Mouse (Mus musculus) ES-E14 (cell line): ENCODE data around the gene Nrxn3.

ENCODE experiments used
- CHD2 ChIP-seq: IDR thresholded peaks from 2 replicates; pipeline ENCODE4 v1.6.1; 2014; ENCODE audit warnings: mild to moderate bottlenecking, low read depth, low read length, inconsistent platforms
- HCFC1 ChIP-seq: IDR thresholded peaks from 2 replicates; pipeline ENCODE4 v1.6.1; 2012; ENCODE audit warnings: low read length, inconsistent platforms, borderline replicate concordance; ENCODE audit not compliant: insufficient read depth
- MAFK ChIP-seq: IDR thresholded peaks from 2 replicates; pipeline ENCODE4 v1.6.1; 2014; ENCODE audit warnings: mild to moderate bottlenecking, low read depth, low read length, inconsistent platforms; ENCODE audit not compliant: insufficient read depth
- ZC3H11A ChIP-seq: IDR thresholded peaks from 2 replicates; pipeline ENCODE4 v1.6.1; 2012; ENCODE audit warnings: low read depth, mild to moderate bottlenecking, inconsistent platforms, low read length, borderline replicate concordance
- ZNF384 ChIP-seq: IDR thresholded peaks from 2 replicates; pipeline ENCODE4 v1.6.1; 2012; ENCODE audit warnings: low read depth, low read length, inconsistent platforms

DNA sequence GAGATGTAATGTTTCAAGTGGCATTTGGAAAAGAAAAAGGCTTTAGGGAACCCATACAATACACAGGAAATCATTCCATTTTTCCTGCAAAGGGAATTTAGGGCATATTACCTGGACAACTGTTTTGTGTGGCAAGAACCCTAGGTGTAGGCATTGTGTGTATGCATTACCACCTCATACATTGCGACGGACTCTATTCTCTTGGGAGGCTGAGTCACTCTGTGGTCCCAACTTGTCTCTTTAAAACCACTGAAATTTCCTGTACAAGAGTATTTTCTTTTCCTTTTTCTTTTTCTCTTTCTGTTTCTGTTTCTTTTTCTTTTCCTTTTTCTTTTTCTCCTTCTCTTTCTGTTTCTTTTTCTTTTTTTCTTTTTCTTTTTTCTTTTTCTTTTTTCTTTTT is 1042.5 kb downstream of the Nrxn3 start:
- no peak for TF ChIP-seq MAFK
- no peak for TF ChIP-seq CHD2
- no peak for TF ChIP-seq ZC3H11A
- TF ChIP-seq ZNF384: no peak
- no peak for TF ChIP-seq HCFC1
